Mouse (Mus musculus): ENCODE results near the gene Txk. TPM values are rescaled to one million over a fixed set of nuclear protein-coding genes. Genes with fewer than 3 reads are reported as not detected.

The Txk gene
- 2.1 TPM in 2 replicates for polyA plus RNA-seq (2012; ENCODE audit: low replicate concordance)

GRCm38 (mm10) chr5:72752585-72752984 lies at the start of gene Txk:
Gene Txk, minus strand, starts transcription at chr5:72752777.

GRCm38 (mm10) chr5:72647418-72647907 lies 105.1 kb downstream of the Txk start, which contains the start of gene Nipal1:
Gene Nipal1, plus strand, starts transcription at chr5:72647795.

Other genes starting within 250 kb of the Txk start
- gene Corin, start 248.3 kb downstream of the Txk start, polyA plus RNA-seq (2012; ENCODE audit: low replicate concordance) = not detected in 2 replicates
- gene Nfxl1, start 193.1 kb downstream of the Txk start, polyA plus RNA-seq (2012; ENCODE audit: low replicate concordance) = 5.9 and 15.6 TPM in 2 replicates
- gene Zar1, start 171.5 kb downstream of the Txk start, polyA plus RNA-seq (2012; ENCODE audit: low replicate concordance) = not detected in 2 replicates
- gene Gm5868, start 165.2 kb downstream of the Txk start, polyA plus RNA-seq (2012; ENCODE audit: low replicate concordance) = not detected in 2 replicates
- gene Cnga1, start 108.5 kb downstream of the Txk start, polyA plus RNA-seq (2012; ENCODE audit: low replicate concordance) = 0.16 TPM in 1 of 2 replicates, not detected in the other
- gene Nipal1, start 105.0 kb downstream of the Txk start, polyA plus RNA-seq (2012; ENCODE audit: low replicate concordance) = 1.3 and 2.9 TPM in 2 replicates
- gene Tec, start 115.7 kb upstream of the Txk start, polyA plus RNA-seq (2012; ENCODE audit: low replicate concordance) = 2.7 and 4.6 TPM in 2 replicates
- gene Slain2, start 161.5 kb upstream of the Txk start, polyA plus RNA-seq (2012; ENCODE audit: low replicate concordance) = 12.6 and 28.2 TPM in 2 replicates
- not detected in 2 replicates for gene Gm10135, start 221.9 kb upstream of the Txk start, polyA plus RNA-seq (2012; ENCODE audit: low replicate concordance)